Mouse (Mus musculus): ENCODE results near the gene Eif4enif1. TPM values are rescaled to one million over a fixed set of nuclear protein-coding genes. Genes with fewer than 3 reads are reported as not detected.

The Eif4enif1 gene
- total and polyA plus RNA-seq, 3 experiments = 52.7 to 139 (median 121) TPM

GRCm38 (mm10) chr11:3205207-3205606 is 3.0 kb downstream of the Eif4enif1 start:
- H3K36me3 ChIP-seq (replicated peaks) = peaks cover 52% of the 10 kb centered on the region

GRCm38 (mm10) chr11:3206783-3207182 is 4.6 kb downstream of the Eif4enif1 start:
- no peaks in the 10 kb centered on the region for H3K9me3 ChIP-seq (replicated peaks)
- peaks cover 32% of the 10 kb centered on the region for H3K4me1 ChIP-seq (ENCODE audit: insufficient read depth, low read depth, low read length)
- no peak for TF ChIP-seq GATA2 (IDR thresholded peaks at IDR 0.05; ENCODE audit: borderline replicate concordance, low read depth, low read length)
- no peak for TF ChIP-seq CTCF (IDR thresholded peaks at IDR 0.05; ENCODE audit: low read depth, low read length)
- TF ChIP-seq TAL1 (conservative IDR thresholded peaks at IDR 0.05; ENCODE audit: low read depth, low read length) = no peak
- no peak for TF ChIP-seq POLR2AphosphoS5 (IDR thresholded peaks at IDR 0.05; ENCODE audit: insufficient replicate concordance, low read depth, low read length)
- no peak for TF ChIP-seq GATA1 (IDR thresholded peaks at IDR 0.05; ENCODE audit: borderline replicate concordance, low read length)
- H3K27me3 ChIP-seq (ENCODE audit: insufficient read depth, low read length) = no peaks in the 10 kb centered on the region
- no peak for ATAC-seq (ENCODE audit: extremely low read depth, insufficient number of reproducible peaks, low FRiP score, poor library complexity, severe bottlenecking)
- no peak for DNase-seq (ENCODE audit: low spot score)
- H3K36me3 ChIP-seq (replicated peaks) = peaks cover 66% of the 10 kb centered on the region
- H3K4me3 ChIP-seq (ENCODE audit: low read depth, low read length) = no peak overlapping the region

More at GRCm38 (mm10) chr11:3205207-3205606, 3.0 kb downstream of the Eif4enif1 start:
- no peak overlapping the region; the same call in 1 of the 2 replicates for H3K4me3 ChIP-seq (ENCODE audit: low read depth, low read length)
- H3K4me1 ChIP-seq (ENCODE audit: insufficient read depth, low read depth, low read length) = peaks cover 29% of the 10 kb centered on the region
- TF ChIP-seq CTCF (IDR thresholded peaks at IDR 0.05; ENCODE audit: low read depth, low read length) = no peak
- no peak for TF ChIP-seq TAL1 (conservative IDR thresholded peaks at IDR 0.05; ENCODE audit: low read depth, low read length)
- TF ChIP-seq GATA1 (IDR thresholded peaks at IDR 0.05; ENCODE audit: borderline replicate concordance, low read length) = no peak
- no peak for TF ChIP-seq GATA2 (IDR thresholded peaks at IDR 0.05; ENCODE audit: borderline replicate concordance, low read depth, low read length)
- no peak for TF ChIP-seq POLR2AphosphoS5 (IDR thresholded peaks at IDR 0.05; ENCODE audit: insufficient replicate concordance, low read depth, low read length)
- DNase-seq (ENCODE audit: low spot score) (no peak), ATAC-seq (ENCODE audit: extremely low read depth, insufficient number of reproducible peaks, low FRiP score, poor library complexity, severe bottlenecking) (no peak)
- H3K27me3 ChIP-seq (ENCODE audit: insufficient read depth, low read length) = no peaks in the 10 kb centered on the region
- no peaks in the 10 kb centered on the region for H3K9me3 ChIP-seq (replicated peaks)

- ATAC-seq (ENCODE audit: extremely low read depth, insufficient number of reproducible peaks, low FRiP score, poor library complexity, severe bottlenecking) (no peak), DNase-seq (ENCODE audit: low spot score) (no peak)
- Histone ChIP-seq H3K4me3 (ENCODE audit: low read depth, low read length) (no peak overlapping the region), H3K9me3 (replicated peaks) (no peaks in the 10 kb centered on the region), H3K4me1 (ENCODE audit: insufficient read depth, low read depth, low read length) (peaks cover 8% of the 10 kb centered on the region), H3K36me3 (replicated peaks) (peaks cover 87% of the 10 kb centered on the region), H3K27me3 (ENCODE audit: insufficient read depth, low read length) (no peaks in the 10 kb centered on the region)
- TF ChIP-seq GATA2 (IDR thresholded peaks at IDR 0.05; ENCODE audit: borderline replicate concordance, low read depth, low read length) (no peak), TAL1 (conservative IDR thresholded peaks at IDR 0.05; ENCODE audit: low read depth, low read length) (no peak), GATA1 (IDR thresholded peaks at IDR 0.05; ENCODE audit: borderline replicate concordance, low read length) (no peak), CTCF (IDR thresholded peaks at IDR 0.05; ENCODE audit: low read depth, low read length) (no peak), POLR2AphosphoS5 (IDR thresholded peaks at IDR 0.05; ENCODE audit: insufficient replicate concordance, low read depth, low read length) (no peak)
Measured at GRCm38 (mm10) chr11:3212526-3212925, 10.3 kb downstream of the Eif4enif1 start.

GRCm38 (mm10) chr11:3223105-3223504 is 20.9 kb downstream of the Eif4enif1 start:
- DNase-seq (ENCODE audit: low spot score) (no peak), ATAC-seq (ENCODE audit: extremely low read depth, insufficient number of reproducible peaks, low FRiP score, poor library complexity, severe bottlenecking) (no peak)
- Histone ChIP-seq H3K36me3 (replicated peaks) (peaks cover 85% of the 10 kb centered on the region), H3K4me1 (ENCODE audit: insufficient read depth, low read depth, low read length) (no peaks in the 10 kb centered on the region; the same call in 1 of the 2 replicates), H3K9me3 (replicated peaks) (no peaks in the 10 kb centered on the region), H3K4me3 (ENCODE audit: low read depth, low read length) (no peak overlapping the region), H3K27me3 (ENCODE audit: insufficient read depth, low read length) (no peaks in the 10 kb centered on the region)
- TF ChIP-seq TAL1 (conservative IDR thresholded peaks at IDR 0.05; ENCODE audit: low read depth, low read length) (no peak), GATA1 (IDR thresholded peaks at IDR 0.05; ENCODE audit: borderline replicate concordance, low read length) (no peak), CTCF (IDR thresholded peaks at IDR 0.05; ENCODE audit: low read depth, low read length) (no peak), GATA2 (IDR thresholded peaks at IDR 0.05; ENCODE audit: borderline replicate concordance, low read depth, low read length) (no peak), POLR2AphosphoS5 (IDR thresholded peaks at IDR 0.05; ENCODE audit: insufficient replicate concordance, low read depth, low read length) (no peak)

GRCm38 (mm10) chr11:3227113-3227512 is 24.9 kb downstream of the Eif4enif1 start:
- DNase-seq (ENCODE audit: low spot score) = no peak
- Histone ChIP-seq H3K9me3 (replicated peaks) (no peaks in the 10 kb centered on the region), H3K36me3 (replicated peaks) (peaks cover 93% of the 10 kb centered on the region), H3K4me1 (ENCODE audit: insufficient read depth, low read depth, low read length) (no peaks in the 10 kb centered on the region; the same call in 1 of the 2 replicates), H3K4me3 (ENCODE audit: low read depth, low read length) (no peak overlapping the region), H3K27me3 (ENCODE audit: insufficient read depth, low read length) (no peaks in the 10 kb centered on the region)
- ATAC-seq (ENCODE audit: extremely low read depth, insufficient number of reproducible peaks, low FRiP score, poor library complexity, severe bottlenecking) = no peak
- TF ChIP-seq GATA2 (IDR thresholded peaks at IDR 0.05; ENCODE audit: borderline replicate concordance, low read depth, low read length) = no peak
- no peak for TF ChIP-seq GATA1 (IDR thresholded peaks at IDR 0.05; ENCODE audit: borderline replicate concordance, low read length)
- no peak for TF ChIP-seq POLR2AphosphoS5 (IDR thresholded peaks at IDR 0.05; ENCODE audit: insufficient replicate concordance, low read depth, low read length)
- no peak for TF ChIP-seq CTCF (IDR thresholded peaks at IDR 0.05; ENCODE audit: low read depth, low read length)
- no peak for TF ChIP-seq TAL1 (conservative IDR thresholded peaks at IDR 0.05; ENCODE audit: low read depth, low read length)

- TF ChIP-seq GATA2 (IDR thresholded peaks at IDR 0.05; ENCODE audit: borderline replicate concordance, low read depth, low read length) = no peak
- no peak for TF ChIP-seq CTCF (IDR thresholded peaks at IDR 0.05; ENCODE audit: low read depth, low read length)
- no peak for TF ChIP-seq GATA1 (IDR thresholded peaks at IDR 0.05; ENCODE audit: borderline replicate concordance, low read length)
- TF ChIP-seq TAL1 (conservative IDR thresholded peaks at IDR 0.05; ENCODE audit: low read depth, low read length) = no peak
- TF ChIP-seq POLR2AphosphoS5 (IDR thresholded peaks at IDR 0.05; ENCODE audit: insufficient replicate concordance, low read depth, low read length) = no peak
- no peak for ATAC-seq (ENCODE audit: extremely low read depth, insufficient number of reproducible peaks, low FRiP score, poor library complexity, severe bottlenecking)
Measured at GRCm38 (mm10) chr11:3232248-3232647, 30.1 kb downstream of the Eif4enif1 start.

More at GRCm38 (mm10) chr11:3232248-3232647, 30.1 kb downstream of the Eif4enif1 start:
- peaks cover 92% of the 10 kb centered on the region for H3K36me3 ChIP-seq (replicated peaks)
- H3K27me3 ChIP-seq (ENCODE audit: insufficient read depth, low read length) = no peaks in the 10 kb centered on the region
- H3K4me1 ChIP-seq (ENCODE audit: insufficient read depth, low read depth, low read length) = peaks cover 6% of the 10 kb centered on the region
- no peaks in the 10 kb centered on the region for H3K9me3 ChIP-seq (replicated peaks)
- no peak overlapping the region for H3K4me3 ChIP-seq (ENCODE audit: low read depth, low read length)
- DNase-seq (ENCODE audit: low spot score) = no peak

Data from G1E (cell line).